Mouse (Mus musculus): ENCODE results near the gene Samd8.

Samd8 gene

DNA sequence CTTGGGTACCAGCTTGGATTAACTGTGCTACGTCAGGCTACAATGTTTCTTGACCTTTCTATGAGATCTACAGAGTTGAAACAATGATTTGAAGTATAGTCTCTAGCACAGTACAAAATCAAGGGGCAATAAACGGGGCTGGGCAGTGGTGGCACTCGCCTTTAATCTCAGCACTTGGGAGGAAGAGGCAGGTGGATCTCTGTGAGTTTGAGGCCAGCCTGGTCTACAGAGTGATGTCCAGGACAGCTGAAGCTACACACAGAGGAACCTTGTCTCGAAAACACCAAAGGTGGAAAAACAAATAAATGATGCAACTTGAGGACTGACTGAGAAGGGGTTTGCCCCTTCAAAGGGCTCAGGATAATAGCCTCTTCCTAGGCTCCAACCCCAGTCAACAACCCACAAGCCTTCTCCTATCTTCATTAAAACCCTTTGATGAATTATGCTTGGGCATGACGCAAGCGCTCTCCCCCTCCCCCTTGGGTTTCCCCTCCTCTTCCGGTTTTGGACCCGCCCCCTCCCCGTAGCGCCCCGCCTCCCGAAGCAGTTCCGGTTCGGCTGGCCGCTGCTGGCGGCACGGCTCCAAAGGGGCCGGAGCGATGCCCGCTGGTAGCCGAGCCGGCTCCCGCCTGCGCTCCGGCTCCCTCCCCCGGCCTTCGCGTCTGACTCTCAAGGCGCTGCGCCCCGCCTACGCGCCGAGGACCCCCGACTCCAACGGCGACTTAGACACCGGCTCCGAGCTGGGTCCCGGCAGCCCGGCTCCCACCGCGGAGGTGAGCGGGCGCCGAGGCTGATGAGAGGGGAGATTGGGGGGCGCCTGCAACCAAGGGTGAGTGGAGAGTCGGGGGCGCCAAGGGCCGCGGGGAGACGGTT lies at the start of gene Samd8:
Samd8 (plus strand) TSS at position 524 of the 873 bp plus-strand sequence.
- DNase-seq (ENCODE audit: low spot score in 2 of 2) = peak; percentile 79 to 80

- DNase-seq (ENCODE audit: low spot score in 2 of 2) = no peak
Observed at GRCm38 (mm10) chr14:21702691-21703090, 47.6 kb upstream of the Samd8 start.

DNA sequence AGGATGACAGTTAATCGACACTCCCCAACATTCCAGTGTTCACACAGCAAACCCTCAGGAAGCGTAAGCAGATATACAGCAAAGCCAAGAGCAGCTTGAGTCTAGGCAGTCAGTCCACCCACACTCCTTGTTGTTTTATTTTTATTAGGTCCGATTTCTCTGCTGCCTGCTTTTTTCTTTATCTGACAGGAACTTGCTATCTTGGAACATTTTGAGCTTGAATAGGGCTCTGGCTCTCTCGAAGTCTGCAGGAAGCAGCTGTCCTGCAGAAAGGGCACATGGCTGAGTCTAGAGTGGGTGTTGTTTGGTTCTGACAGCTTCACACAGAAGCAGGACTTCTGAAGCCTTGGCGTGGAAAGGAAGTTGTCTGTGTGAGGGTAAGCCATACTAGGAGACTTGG lies 47.1 kb upstream of the Samd8 start:
- DNase-seq (ENCODE audit: low spot score in 2 of 2) = no peak

GRCm38 (mm10) chr14:21705462-21705861 lies 44.9 kb upstream of the Samd8 start:
- DNase-seq (ENCODE audit: low spot score in 2 of 2) = no peak

GRCm38 (mm10) chr14:21706759-21707571 lies 43.4 kb upstream of the Samd8 start:
- DNase-seq (ENCODE audit: low spot score in 2 of 2) = peak; percentile 33 to 58

GRCm38 (mm10) chr14:21709545-21709944 lies 40.8 kb upstream of the Samd8 start:
- DNase-seq (ENCODE audit: low spot score in 2 of 2) = no peak

- no peak for DNase-seq (ENCODE audit: low spot score in 2 of 2)
Observed at GRCm38 (mm10) chr14:21711231-21711630, 39.1 kb upstream of the Samd8 start.

GRCm38 (mm10) chr14:21714486-21714885 lies 35.8 kb upstream of the Samd8 start, which contains the start of gene Dupd1:
Gene Dupd1, minus strand, starts transcription at chr14:21714576.
- DNase-seq (ENCODE audit: low spot score in 2 of 2) = no peak

DNA sequence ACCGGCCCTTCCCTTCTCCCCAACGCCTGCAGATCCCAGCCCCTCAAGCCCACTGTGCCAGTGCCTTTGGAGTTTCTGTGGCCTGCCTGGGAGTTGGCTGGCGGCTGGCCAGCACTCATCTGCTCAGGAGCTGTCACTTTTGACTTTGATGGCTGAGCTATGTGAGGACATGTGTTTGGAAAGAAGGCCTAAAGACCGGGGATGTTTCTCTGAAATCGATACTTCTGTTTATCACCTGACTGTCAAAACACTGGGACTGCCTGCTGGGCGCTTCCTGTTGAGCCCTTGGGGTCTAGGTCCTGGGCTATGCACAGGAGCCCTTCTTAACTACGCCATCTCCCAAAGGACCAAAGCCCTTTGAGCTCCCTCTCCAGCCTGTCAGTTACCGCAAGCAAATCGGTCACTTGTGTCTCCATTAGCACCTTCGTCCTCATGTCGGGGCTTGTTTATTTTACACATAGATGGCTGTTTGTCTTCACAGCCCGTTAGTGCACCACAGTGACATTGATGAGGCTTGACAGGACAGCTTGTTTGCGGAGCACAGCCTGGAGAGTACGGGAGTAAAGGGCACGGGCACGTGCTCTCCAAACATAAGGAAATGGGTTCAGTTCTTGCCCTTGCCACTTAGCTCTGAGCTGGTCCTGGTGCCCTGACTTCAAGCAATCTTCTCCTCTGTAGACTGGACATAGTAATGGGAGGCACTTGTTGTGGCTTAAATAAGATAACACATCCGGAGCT lies 30.5 kb upstream of the Samd8 start:
- DNase-seq (ENCODE audit: low spot score in 2 of 2) = no peak

DNA sequence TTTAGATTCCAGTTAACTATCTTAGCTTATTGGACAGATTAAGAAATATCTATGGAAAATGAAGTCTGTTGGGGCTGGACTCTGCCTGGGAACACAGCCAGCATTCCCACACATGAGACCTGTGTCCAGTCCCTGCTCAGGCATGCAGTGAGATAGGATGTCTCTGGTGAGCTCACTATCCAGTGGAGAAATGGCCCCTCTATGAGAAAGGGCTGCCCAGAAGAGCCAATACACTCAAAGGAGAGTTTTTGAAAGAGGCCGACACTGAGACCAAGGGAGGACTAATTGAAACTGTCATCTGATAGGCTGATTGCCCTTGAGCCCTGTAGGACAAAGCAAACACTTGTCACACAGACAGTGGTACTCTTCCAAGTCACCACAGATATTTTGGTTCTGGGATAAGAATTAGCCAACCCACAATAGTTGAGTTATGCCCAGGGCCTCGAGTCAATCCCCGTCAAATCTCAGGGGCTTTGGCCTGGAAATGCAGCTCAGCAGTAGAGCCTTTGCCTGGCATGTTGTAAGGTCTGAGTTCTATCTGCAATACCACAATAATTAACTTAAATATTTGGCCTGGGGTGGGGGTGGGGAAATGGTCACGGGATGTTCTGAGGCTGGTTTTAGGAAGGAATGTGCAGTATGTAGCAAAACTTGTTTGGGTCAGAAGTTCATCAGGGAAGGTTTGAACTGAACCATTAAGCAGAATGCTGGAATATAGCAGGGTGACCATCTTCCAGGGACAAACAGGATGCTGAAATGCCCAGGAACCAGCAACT lies 29.7 kb upstream of the Samd8 start:
- DNase-seq (ENCODE audit: low spot score in 2 of 2) = no peak

GRCm38 (mm10) chr14:21722021-21722698 lies 28.2 kb upstream of the Samd8 start:
- no peak for DNase-seq (ENCODE audit: low spot score in 2 of 2)

- peak; percentile 25 to 63 for DNase-seq (ENCODE audit: low spot score in 2 of 2)
Observed at GRCm38 (mm10) chr14:21729031-21729732, 21.1 kb upstream of the Samd8 start.

GRCm38 (mm10) chr14:21729936-21730335 lies 20.4 kb upstream of the Samd8 start:
- DNase-seq (ENCODE audit: low spot score in 2 of 2) = no peak

DNA sequence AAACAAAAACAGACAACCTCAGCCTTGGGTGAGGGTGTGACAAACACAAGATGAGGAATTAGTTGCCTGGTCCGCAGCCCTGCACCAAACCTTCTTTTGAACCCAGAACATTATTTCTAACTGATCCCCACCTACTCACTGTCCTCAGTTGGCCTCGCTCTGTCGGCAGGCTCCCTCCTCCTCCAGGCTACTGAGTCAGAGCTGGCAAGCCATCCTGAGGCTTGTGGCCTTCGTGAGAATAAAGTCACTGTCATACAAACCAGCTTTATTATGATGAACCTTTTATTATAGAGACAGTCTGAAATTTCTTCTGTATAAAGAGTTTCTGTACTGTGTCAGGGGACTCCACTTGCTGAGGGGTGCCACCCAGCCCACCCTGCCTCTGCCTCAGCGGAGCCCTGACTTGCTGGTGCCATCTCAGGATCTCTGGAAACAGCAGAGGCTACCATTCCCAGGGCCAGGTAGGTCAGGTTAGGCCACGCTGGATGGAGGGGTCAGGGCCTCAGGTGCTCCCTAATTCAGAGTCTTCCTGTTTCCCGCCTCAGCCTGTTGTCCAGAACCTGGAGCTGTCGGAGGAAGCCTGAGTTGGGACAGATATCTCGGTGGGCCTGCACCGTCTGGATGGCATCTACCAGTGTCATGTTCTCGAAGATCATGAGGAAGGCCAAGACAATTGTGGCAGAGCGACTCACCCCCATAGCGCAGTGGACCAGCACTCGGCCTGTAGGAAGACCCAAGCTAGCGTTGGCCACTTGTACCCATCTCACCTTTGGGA lies 17.0 kb upstream of the Samd8 start:
- no peak for DNase-seq (ENCODE audit: low spot score in 2 of 2)

DNA sequence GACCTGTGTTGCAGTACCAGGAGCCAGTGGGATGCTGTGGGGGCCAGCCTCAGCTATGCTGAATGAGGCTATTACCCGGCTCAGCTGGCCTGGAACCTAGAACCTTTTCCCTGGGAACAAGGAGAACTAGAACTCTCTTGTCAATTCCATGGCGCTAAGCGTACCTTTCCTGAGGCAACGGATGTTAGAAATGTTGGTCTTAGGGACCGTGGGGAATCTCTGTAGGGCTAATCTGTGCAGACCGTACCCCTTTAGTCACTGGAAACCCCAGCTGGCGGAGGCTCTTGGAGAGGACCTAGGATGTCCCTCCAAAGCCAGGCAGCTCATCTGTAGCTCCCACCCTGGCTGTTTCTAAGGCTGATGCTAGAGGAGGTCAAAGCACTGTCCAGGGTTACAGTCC lies 10.0 kb upstream of the Samd8 start:
- no peak for DNase-seq (ENCODE audit: low spot score in 2 of 2)

DNA sequence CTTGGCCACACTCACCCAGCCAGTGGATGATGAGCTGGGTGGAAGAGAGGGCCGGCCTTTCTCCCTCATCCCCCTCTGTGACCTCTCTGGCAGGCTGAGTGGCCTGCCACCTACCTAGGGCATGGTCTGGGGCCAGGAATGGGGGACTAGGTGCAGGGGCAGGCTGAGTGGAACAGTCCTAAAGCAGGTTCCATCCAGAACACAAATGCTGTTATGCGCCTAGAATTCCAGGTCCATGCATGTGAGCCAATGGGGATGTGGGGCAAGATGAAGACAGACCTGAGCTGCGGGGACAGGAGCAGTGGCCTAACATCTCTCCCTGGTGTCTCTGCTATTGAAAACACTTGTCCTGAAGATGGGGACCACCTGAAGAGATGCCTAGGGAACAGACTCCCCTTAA lies 9.0 kb upstream of the Samd8 start:
- DNase-seq (ENCODE audit: low spot score in 2 of 2) = no peak

- DNase-seq (ENCODE audit: low spot score in 2 of 2) = peak; percentile 53 to 61
Observed at GRCm38 (mm10) chr14:21741786-21742185, 8.5 kb upstream of the Samd8 start.

DNA sequence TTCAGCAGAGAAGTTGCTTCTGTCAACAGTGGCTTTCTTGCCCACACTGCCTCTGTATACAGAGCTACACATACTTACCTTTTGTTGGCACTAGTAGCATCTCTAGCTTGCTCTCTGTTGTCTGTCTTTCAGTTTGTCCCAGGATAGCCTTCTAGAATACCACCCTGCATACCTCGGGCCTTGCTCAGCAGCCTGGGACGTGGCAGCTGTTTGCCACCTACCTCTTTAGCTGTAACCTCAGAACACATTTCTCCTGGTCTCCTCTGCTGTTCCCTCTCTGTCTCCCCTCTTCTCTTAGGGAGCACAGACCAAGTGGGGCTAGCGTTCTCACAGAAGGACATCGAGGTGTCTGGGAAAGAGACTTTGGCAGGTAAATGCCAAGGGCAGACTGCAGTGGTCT lies 7.9 kb upstream of the Samd8 start:
- DNase-seq (ENCODE audit: low spot score in 2 of 2) = no peak

- no peak for DNase-seq (ENCODE audit: low spot score in 2 of 2)
Observed at GRCm38 (mm10) chr14:21744169-21744568, 6.2 kb upstream of the Samd8 start.

Data from right cerebral cortex, postnatal 36 days (tissue).